Mouse (Mus musculus) kidney, adult 9 months (tissue): Measurements from ENCODE around the gene Cflar.
A peak's percentile ranks its signal among the peaks of the same experiment; 100 is the strongest.

ENCODE experiments used
- DNase-seq: peaks from one replicate; pipeline ENCODE4 v3.0.0; 2022

Cflar gene

GRCm38 (mm10) chr1:58794705-58795104 is 83.4 kb downstream of the Cflar start:
- no peak for DNase-seq

- DNase-seq: peak; percentile 85
These were observed 84.2 kb downstream of the Cflar start, which contains the start of gene Casp8 for GRCm38 (mm10) chr1:58795291-58796058. Gene Casp8 (plus strand): TSS chr1:58795374.

- no peak for DNase-seq
These were observed 84.7 kb downstream of the Cflar start for GRCm38 (mm10) chr1:58796059-58796363.

GRCm38 (mm10) chr1:58796853-58797252 is 85.5 kb downstream of the Cflar start:
- DNase-seq: no peak

GRCm38 (mm10) chr1:58797370-58797769 is 86.1 kb downstream of the Cflar start:
- DNase-seq: peak; percentile 28

- no peak for DNase-seq
These were observed 87.6 kb downstream of the Cflar start for GRCm38 (mm10) chr1:58798911-58799310.

GRCm38 (mm10) chr1:58800644-58801043 is 89.3 kb downstream of the Cflar start:
- peak; percentile 52 for DNase-seq

- no peak for DNase-seq
These were observed 90.4 kb downstream of the Cflar start for GRCm38 (mm10) chr1:58801558-58802285.

- peak; percentile 59 for DNase-seq
These were observed 91.3 kb downstream of the Cflar start for GRCm38 (mm10) chr1:58802322-58803273.

- DNase-seq: no peak
These were observed 92.2 kb downstream of the Cflar start for GRCm38 (mm10) chr1:58803531-58803930.

- DNase-seq: no peak
These were observed 95.3 kb downstream of the Cflar start for GRCm38 (mm10) chr1:58806651-58807050.
